9 mouse cellular contexts compared by ENCODE assay signal in genomic region chr2:55437007-55437949, GRCm38 (mm10). TPM values are rescaled to one million over a fixed set of nuclear protein-coding genes. Genes with fewer than 3 reads are reported as not detected.
DNase-seq lines count a peak whose midpoint lies in the region; ATAC-seq lines count a peak whose summit lies in the region.
"Had no signal": no experiment of that assay in that cellular context is flagged by ENCODE, and none has a peak within 500 bp of the region (broad histone marks: within the 10 kb centered on the region; RNA-seq: fewer than 3 reads in every experiment).

No protein-coding gene starts in this region.

- no peaks in the 10 kb centered on the region; the same call in 1 of the 2 replicates for H3K27me3 ChIP-seq in heart, embryonic 11.5 days (ENCODE audit: control insufficient read depth, insufficient read depth, low read length)
- H3K27me3 ChIP-seq in heart, embryonic 15.5 days = peaks cover 19% of the 10 kb centered on the region; the same call in 1 of the 2 replicates
- H3K27me3 ChIP-seq in neural tube, embryonic 11.5 days (ENCODE audit: control insufficient read depth, insufficient read depth, low read length) = peaks cover 14% of the 10 kb centered on the region

- under 1% methylated on average over 51 of the region's 51 CpGs for WGBS in heart, embryonic 11.5 days (ENCODE audit: insufficient replicate concordance)
- WGBS in heart, embryonic 15.5 days = 2% methylated on average over 51 of the region's 51 CpGs
- under 1% methylated on average over 51 of the region's 51 CpGs for WGBS in neural tube, embryonic 11.5 days

- 0 out of 2 replicates have a peak, but pooled peaks have one; percentile 14 for ATAC-seq in heart, embryonic 11.5 days (replicated peaks; ENCODE audit: insufficient number of reproducible peaks, low FRiP score, low TSS enrichment)
- ATAC-seq in heart, embryonic 15.5 days (replicated peaks; ENCODE audit: insufficient number of reproducible peaks, insufficient read depth, low FRiP score, low read depth) = 0 out of 2 replicates have a peak, but pooled peaks have one; percentile 5
- peak; percentile 43 for ATAC-seq in neural tube, embryonic 11.5 days (ENCODE audit: insufficient read depth, low FRiP score, low TSS enrichment)
- no peak for ATAC-seq in activated CD4-positive, CD25-positive, alpha-beta regulatory T cell, adult 4 months

- no peak for DNase-seq in heart, postnatal 25 days (ENCODE audit: low spot score)
- DNase-seq in cerebellum, postnatal 36 days = peak; percentile 40 to 61
- peak; percentile 32 to 57 for DNase-seq in left cerebral cortex, postnatal 25 days (ENCODE audit: low spot score in 2 of 2)
- DNase-seq in neural tube, embryonic 11.5 days (ENCODE audit: low spot score) = peak; percentile 62
- DNase-seq in urinary bladder, adult 2 months (ENCODE audit: low spot score) = no peak

- H3K9ac ChIP-seq in heart, embryonic 11.5 days (ENCODE audit: low read depth, low read length) = peak overlapping the region; percentile 64
- peak overlapping the region; percentile 58 for H3K9ac ChIP-seq in heart, embryonic 15.5 days
- H3K9ac ChIP-seq in neural tube, embryonic 11.5 days (ENCODE audit: low read length) = no peak overlapping the region

- intact Hi-C loops in heart, postnatal 25 days (cut with DNase I) = no loop called here
- intact Hi-C loops in left cerebral cortex, postnatal 25 days (cut with DNase I) = loop anchor here (5.0 kb wide), 2 partner anchors 100 to 350 kb away; no protein-coding TSS in a partner anchor

- no peak overlapping the region for H3K27ac ChIP-seq in heart, embryonic 11.5 days (ENCODE audit: low read depth, low read length)
- H3K27ac ChIP-seq in heart, embryonic 15.5 days = 0 out of 2 replicates have a peak overlapping the region, but pooled peaks have one; percentile 39
- no peak overlapping the region for H3K27ac ChIP-seq in neural tube, embryonic 11.5 days (ENCODE audit: low read depth, low read length)

- H3K9me3 ChIP-seq in heart, embryonic 11.5 days (replicated peaks; ENCODE audit: control insufficient read depth, low read length) = no peaks in the 10 kb centered on the region
- no peaks in the 10 kb centered on the region for H3K9me3 ChIP-seq in heart, embryonic 15.5 days (replicated peaks)
- no peaks in the 10 kb centered on the region for H3K9me3 ChIP-seq in neural tube, embryonic 11.5 days (ENCODE audit: control insufficient read depth, low read length)

- H3K4me1 ChIP-seq in heart, embryonic 11.5 days (ENCODE audit: control insufficient read depth, insufficient read depth, low read length) = peaks cover 4% of the 10 kb centered on the region
- peaks cover 23% of the 10 kb centered on the region for H3K4me1 ChIP-seq in heart, embryonic 15.5 days (replicated peaks)
- H3K4me1 ChIP-seq in neural tube, embryonic 11.5 days (ENCODE audit: control insufficient read depth, insufficient read depth, low read length) = peaks cover 3% of the 10 kb centered on the region; the same call in 1 of the 2 replicates

- H3K4me3 ChIP-seq in heart, embryonic 11.5 days (ENCODE audit: low read depth, low read length) = peak overlapping the region; percentile 53
- H3K4me3 ChIP-seq in heart, embryonic 15.5 days = peak overlapping the region; percentile 61
- H3K4me3 ChIP-seq in neural tube, embryonic 11.5 days (ENCODE audit: low read depth, low read length) = peak overlapping the region; percentile 35
- H3K4me3 ChIP-seq: myocyte had no signal

- peak overlapping the region; percentile 81 for H3K4me2 ChIP-seq in heart, embryonic 11.5 days
- peak overlapping the region; percentile 86 for H3K4me2 ChIP-seq in heart, embryonic 15.5 days
- peak overlapping the region; percentile 68 for H3K4me2 ChIP-seq in neural tube, embryonic 11.5 days (ENCODE audit: low read depth)

- H3K36me3 ChIP-seq in heart, embryonic 11.5 days (ENCODE audit: control insufficient read depth, insufficient read depth, low read length) = no peaks in the 10 kb centered on the region
- H3K36me3 ChIP-seq in heart, embryonic 15.5 days = no peaks in the 10 kb centered on the region
- H3K36me3 ChIP-seq in neural tube, embryonic 11.5 days (ENCODE audit: control insufficient read depth, insufficient read depth, low read length) = no peaks in the 10 kb centered on the region

RNA-seq across cellular contexts. Expression of gene Kcnj3, which starts 1.5 kb away (rescaled TPM):
- polyA plus RNA-seq in heart, embryonic 11.5 days (2014; fragmentation: Nextera tagmentation; extraction: Ambion mirVana) = 6.4 and 8.7 TPM in 2 replicates
- total RNA-seq in heart, postnatal 25 days (2021) = 10 to 100 TPM; 53.0 to 54.5 TPM
- 5.6 and 5.8 TPM in 2 replicates for polyA plus RNA-seq in heart, embryonic 15.5 days (2015; fragmentation: Nextera tagmentation; extraction: Ambion mirVana)
- 100 to 1,000 TPM in 1 of 2 experiments, 10 to 100 TPM in 1; 94.9 to 110 TPM for total RNA-seq in left cerebral cortex, postnatal 25 days (2021)
- 0.20 and 0.66 TPM in 2 replicates for polyA plus RNA-seq in neural tube, embryonic 11.5 days (2014; fragmentation: Nextera tagmentation; extraction: Ambion mirVana)
- polyA plus RNA-seq in urinary bladder, adult 2 months (2012; rRNA removed) = 0.01 TPM in 1 of 2 replicates, not detected in the other
- not detected for polyA plus RNA-seq in activated CD4-positive, CD25-positive, alpha-beta regulatory T cell, adult 4 months (2017; shearing (Covaris generic))
- polyA plus RNA-seq: myocyte had no signal

Comparison
In these comparisons a context has a peak if more than half of its experiments do, and no peak if none do; other contexts are left out.
1. DNase-seq: peak in cerebellum, postnatal 36 days (2 of 2), left cerebral cortex, postnatal 25 days (2 of 2) and neural tube, embryonic 11.5 days (single experiment); none in heart, postnatal 25 days (single experiment) and urinary bladder, adult 2 months (single experiment).
2. Peak in every context shown above with its lines, with median percentiles within 50 percentile points of each other: H3K4me2 ChIP-seq and H3K4me3 ChIP-seq.